16 mouse cellular contexts compared by ENCODE assay signal in the genomic region with DNA sequence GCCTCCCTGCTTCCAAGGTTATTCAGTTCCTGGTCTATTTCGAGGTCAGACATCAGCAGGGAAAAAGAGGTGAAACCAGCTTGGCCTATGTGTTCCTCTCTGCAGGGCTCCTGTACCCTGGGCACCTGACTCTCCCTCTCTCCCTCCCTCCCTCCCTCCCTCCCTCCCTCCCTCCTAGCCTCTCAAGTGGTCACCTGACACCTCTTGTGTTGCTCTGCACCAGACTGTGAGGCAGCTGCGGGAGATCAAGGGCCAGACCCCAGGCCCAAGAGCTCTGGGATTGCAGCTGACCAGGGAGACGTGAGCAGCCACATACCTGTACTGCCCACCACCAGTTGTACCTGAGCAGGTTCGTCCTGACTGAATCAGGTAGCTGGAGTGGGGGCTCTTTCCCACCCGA. TPM values are rescaled to one million over a fixed set of nuclear protein-coding genes. Genes with fewer than 3 reads are reported as not detected.
DNase-seq lines count a peak whose midpoint lies in the region; ATAC-seq and TF ChIP-seq lines count a peak whose summit lies in the region.
"Had no signal": no experiment of that assay in that cellular context is flagged by ENCODE, and none has a peak within 500 bp of the region (broad histone marks: within the 10 kb centered on the region; RNA-seq: fewer than 3 reads in every experiment).

No protein-coding gene starts in this region.

- no peak overlapping the region; the same call in 1 of the 2 replicates for H3K9ac ChIP-seq in heart, embryonic 15.5 days
- no peak overlapping the region for H3K9ac ChIP-seq in lung, embryonic 14.5 days
- H3K9ac ChIP-seq in heart, postnatal 0 days (replicated peaks; ENCODE audit: low read depth, low read length) = no peak overlapping the region
- H3K9ac ChIP-seq: embryonic facial prominence, embryonic 13.5 days; liver, postnatal 0 days had no signal

- no peak for TF ChIP-seq CTCF in gastrocnemius, adult 2 months (IDR thresholded peaks at IDR 0.05)
- TF ChIP-seq CTCF in lung, embryonic 14.5 days (IDR thresholded peaks at IDR 0.05; ENCODE audit: low read depth) = no peak
- TF ChIP-seq CTCF in heart, postnatal 0 days (IDR thresholded peaks at IDR 0.05; ENCODE audit: low read depth) = no peak

- peak overlapping the region; percentile 73 for H3K27ac ChIP-seq in gastrocnemius, adult 2 months
- peak overlapping the region; percentile 59 for H3K27ac ChIP-seq in heart, embryonic 15.5 days
- H3K27ac ChIP-seq in lung, embryonic 14.5 days (ENCODE audit: low read depth) = no peak overlapping the region
- peak overlapping the region; percentile 52; the same call in 1 of the 2 replicates for H3K27ac ChIP-seq in heart, postnatal 0 days (ENCODE audit: low read depth)
- H3K27ac ChIP-seq: embryonic facial prominence, embryonic 13.5 days had no signal

- H3K27me3 ChIP-seq in heart, embryonic 15.5 days = no peaks in the 10 kb centered on the region
- peaks cover 12% of the 10 kb centered on the region; the same call in 1 of the 2 replicates for H3K27me3 ChIP-seq in lung, embryonic 14.5 days (ENCODE audit: insufficient read depth, low read length)
- no peaks in the 10 kb centered on the region for H3K27me3 ChIP-seq in heart, postnatal 0 days (ENCODE audit: control insufficient read depth, insufficient read depth, low read length)
- H3K27me3 ChIP-seq: embryonic facial prominence, embryonic 13.5 days had no signal

- ATAC-seq in heart, embryonic 15.5 days (replicated peaks; ENCODE audit: insufficient number of reproducible peaks, insufficient read depth, low FRiP score, low read depth) = peak; percentile 68
- peak; percentile 59; the same call in 1 of the 2 replicates for ATAC-seq in lung, embryonic 14.5 days (ENCODE audit: insufficient read depth)
- ATAC-seq in heart, postnatal 0 days (ENCODE audit: insufficient read depth, low read depth) = peak; percentile 83
- ATAC-seq: forebrain, embryonic 16.5 days; liver, postnatal 0 days had no signal

- H3K4me2 ChIP-seq in heart, embryonic 15.5 days = no peak overlapping the region
- no peak overlapping the region for H3K4me2 ChIP-seq in lung, embryonic 14.5 days
- no peak overlapping the region for H3K4me2 ChIP-seq in heart, postnatal 0 days (ENCODE audit: low read depth, low read length)
- H3K4me2 ChIP-seq: embryonic facial prominence, embryonic 13.5 days had no signal

- no peaks in the 10 kb centered on the region for H3K36me3 ChIP-seq in heart, embryonic 15.5 days
- no peaks in the 10 kb centered on the region for H3K36me3 ChIP-seq in lung, embryonic 14.5 days (ENCODE audit: insufficient read depth)
- no peaks in the 10 kb centered on the region for H3K36me3 ChIP-seq in heart, postnatal 0 days (replicated peaks; ENCODE audit: control insufficient read depth, insufficient read depth, low read length)
- H3K36me3 ChIP-seq: embryonic facial prominence, embryonic 13.5 days had no signal

- WGBS in heart, embryonic 15.5 days = 40% methylated on average over 5 of the region's 5 CpGs
- 28% methylated on average over 5 of the region's 5 CpGs for WGBS in lung, embryonic 14.5 days
- WGBS in heart, postnatal 0 days = 30% methylated on average over 5 of the region's 5 CpGs

- intact Hi-C loops in gastrocnemius, adult 2 months (cut with DNase I) = no loop called here

- no peak overlapping the region for H3K4me3 ChIP-seq in gastrocnemius, adult 2 months
- no peak overlapping the region for H3K4me3 ChIP-seq in heart, embryonic 15.5 days
- H3K4me3 ChIP-seq in lung, embryonic 14.5 days (ENCODE audit: low read depth, low read length) = no peak overlapping the region
- H3K4me3 ChIP-seq in heart, postnatal 0 days (ENCODE audit: low read depth, low read length) = no peak overlapping the region
- H3K4me3 ChIP-seq: embryonic facial prominence, embryonic 13.5 days had no signal

- no peaks in the 10 kb centered on the region for H3K9me3 ChIP-seq in heart, embryonic 15.5 days (replicated peaks)
- no peaks in the 10 kb centered on the region for H3K9me3 ChIP-seq in lung, embryonic 14.5 days (ENCODE audit: low read depth, low read length)
- no peaks in the 10 kb centered on the region for H3K9me3 ChIP-seq in heart, postnatal 0 days (replicated peaks; ENCODE audit: control insufficient read depth, low read length)
- H3K9me3 ChIP-seq: embryonic facial prominence, embryonic 13.5 days had no signal

- H3K4me1 ChIP-seq in heart, embryonic 15.5 days (replicated peaks) = peaks cover 44% of the 10 kb centered on the region
- H3K4me1 ChIP-seq in lung, embryonic 14.5 days (ENCODE audit: insufficient read depth) = 0 out of 2 replicates have a peak, but pooled peaks cover 5% of the 10 kb centered on the region
- peaks cover 41% of the 10 kb centered on the region for H3K4me1 ChIP-seq in heart, postnatal 0 days (ENCODE audit: control insufficient read depth, insufficient read depth)

- no peak for TF ChIP-seq EP300 in heart, postnatal 0 days (IDR thresholded peaks at IDR 0.05; ENCODE audit: low read depth)

- DNase-seq in gastrocnemius, adult 2 months = no peak
- no peak for DNase-seq in gastrocnemius, postnatal 4 days (ENCODE audit: low spot score in 2 of 2)
- DNase-seq in heart, adult 9 months (ENCODE audit: low spot score in 2 of 2) = no peak
- no peak for DNase-seq in lung, embryonic 14.5 days
- no peak for DNase-seq in lung, postnatal 14 days
- DNase-seq in heart, postnatal 0 days (ENCODE audit: low spot score) = peak; percentile 46
- DNase-seq in frontal cortex, postnatal 14 days (ENCODE audit: low spot score in 2 of 2) = no peak
- DNase-seq: adrenal gland, adult 8-10 months; liver; liver, postnatal 0 days; right cerebral cortex, adult 18-20 months; thymus, adult 18-20 months had no signal

RNA-seq across cellular contexts. Expression of gene Nat9, which starts 27.5 kb away (rescaled TPM):
- 10 to 100 TPM; 12.7 to 16.3 TPM for total RNA-seq in gastrocnemius, adult 2 months (2021)
- 10 to 100 TPM; 16.4 to 17.9 TPM for total RNA-seq in gastrocnemius, postnatal 4 days (2021)
- 16.2 and 20.8 TPM in 2 replicates for polyA plus RNA-seq in heart, embryonic 15.5 days (2015; fragmentation: Nextera tagmentation; extraction: Ambion mirVana)
- polyA plus RNA-seq in lung, embryonic 14.5 days (2014; fragmentation: Nextera tagmentation; extraction: Ambion mirVana) = 17.9 and 18.7 TPM in 2 replicates
- total RNA-seq in heart, postnatal 0 days (2014; rRNA removed; ENCODE audit: low replicate concordance) = 7.7 and 8.0 TPM in 2 replicates
- polyA plus RNA-seq in heart, postnatal 0 days (2015; fragmentation: Nextera tagmentation; extraction: Ambion mirVana) = 21.1 and 21.6 TPM in 2 replicates

RNA-seq across cellular contexts. Expression of gene Tmem104, which starts 27.8 kb away (rescaled TPM):
- 1 to 10 TPM; 7.3 to 7.4 TPM for total RNA-seq in gastrocnemius, adult 2 months (2021)
- 1 to 10 TPM; 8.5 to 9.8 TPM for total RNA-seq in gastrocnemius, postnatal 4 days (2021)
- 6.6 and 11.4 TPM in 2 replicates for polyA plus RNA-seq in heart, embryonic 15.5 days (2015; fragmentation: Nextera tagmentation; extraction: Ambion mirVana)
- polyA plus RNA-seq in lung, embryonic 14.5 days (2014; fragmentation: Nextera tagmentation; extraction: Ambion mirVana) = 11.4 and 14.3 TPM in 2 replicates
- total RNA-seq in heart, postnatal 0 days (2014; rRNA removed; ENCODE audit: low replicate concordance) = 4.1 and 9.0 TPM in 2 replicates
- 6.0 and 6.4 TPM in 2 replicates for polyA plus RNA-seq in heart, postnatal 0 days (2015; fragmentation: Nextera tagmentation; extraction: Ambion mirVana)

RNA-seq across cellular contexts. Expression of gene Grin2c, which starts 51.9 kb away (rescaled TPM):
- under 1 TPM in 1 of 2 experiments, not detected in 1; 0.06 TPM for total RNA-seq in gastrocnemius, adult 2 months (2021)
- total RNA-seq in gastrocnemius, postnatal 4 days (2021) = not detected
- polyA plus RNA-seq in heart, embryonic 15.5 days (2015; fragmentation: Nextera tagmentation; extraction: Ambion mirVana) = 0.10 and 0.16 TPM in 2 replicates
- polyA plus RNA-seq in lung, embryonic 14.5 days (2014; fragmentation: Nextera tagmentation; extraction: Ambion mirVana) = not detected in 2 replicates
- 0.15 and 1.6 TPM in 2 replicates for total RNA-seq in heart, postnatal 0 days (2014; rRNA removed; ENCODE audit: low replicate concordance)
- polyA plus RNA-seq in heart, postnatal 0 days (2015; fragmentation: Nextera tagmentation; extraction: Ambion mirVana) = not detected in 2 replicates
- polyA plus RNA-seq: embryonic facial prominence, embryonic 13.5 days; intestine, embryonic 14.5 days had no signal

RNA-seq across cellular contexts. Expression of gene Slc9a3r1, which starts 52.0 kb away (rescaled TPM):
- 1 to 10 TPM; 1.8 to 2.6 TPM for total RNA-seq in gastrocnemius, adult 2 months (2021)
- total RNA-seq in gastrocnemius, postnatal 4 days (2021) = 10 to 100 TPM; 10.9 to 12.4 TPM
- polyA plus RNA-seq in heart, embryonic 15.5 days (2015; fragmentation: Nextera tagmentation; extraction: Ambion mirVana) = 24.6 and 46.4 TPM in 2 replicates
- 52.3 and 52.6 TPM in 2 replicates for polyA plus RNA-seq in lung, embryonic 14.5 days (2014; fragmentation: Nextera tagmentation; extraction: Ambion mirVana)
- total RNA-seq in heart, postnatal 0 days (2014; rRNA removed; ENCODE audit: low replicate concordance) = 11.3 and 13.6 TPM in 2 replicates
- polyA plus RNA-seq in heart, postnatal 0 days (2015; fragmentation: Nextera tagmentation; extraction: Ambion mirVana) = 12.3 and 14.2 TPM in 2 replicates
